Mouse (Mus musculus): ENCODE measurements around the gene Fcer2a.

DNA sequence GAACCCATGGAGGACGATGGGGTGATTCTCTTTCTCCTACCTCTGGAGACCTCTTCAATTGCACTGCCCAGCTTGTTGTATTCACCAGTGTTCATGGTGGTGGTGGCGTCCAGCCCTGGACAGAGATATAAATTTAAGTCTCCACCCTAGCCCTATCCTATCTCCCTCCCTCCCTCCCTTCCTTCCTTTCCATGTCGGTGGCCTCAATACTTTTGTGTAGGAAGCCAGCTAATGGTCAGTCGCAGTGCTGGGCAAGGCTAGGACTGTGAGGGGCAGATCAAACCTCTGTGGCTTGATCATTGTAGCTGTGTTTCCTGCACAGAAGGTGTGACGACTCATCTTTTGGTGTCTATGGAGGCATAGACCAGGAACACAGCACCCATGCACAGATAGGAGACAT lies 26.6 kb upstream of the Fcer2a start, which contains the start of gene Clec4g:
- TF ChIP-seq GATA1 (IDR thresholded peaks at IDR 0.05; ENCODE audit: borderline replicate concordance, low read length) (no peak), FLI1 (IDR thresholded peaks at IDR 0.05; ENCODE audit: low read length) (no peak)

Data from megakaryocyte, embryonic 14.5 days (primary cell).